Mouse (Mus musculus) brain, embryonic 14.5 days (tissue): Measurements from ENCODE around the gene Nln.

ENCODE experiments used
- CTCF ChIP-seq: fragments of 200-500 bp; IDR thresholded peaks from 2 replicates; pipeline ENCODE4 v1.5.1; 2012; ENCODE audit warnings: inconsistent platforms, mild to moderate bottlenecking, moderate library complexity, borderline replicate concordance; ENCODE audit not compliant: insufficient read depth, insufficient read length; ENCODE audit errors: extremely low read depth
- POLR2A ChIP-seq: fragments of 200-500 bp; IDR thresholded peaks from 2 replicates; pipeline ENCODE4 v1.6.1; 2012; ENCODE audit warnings: mild to moderate bottlenecking, inconsistent platforms, borderline replicate concordance; ENCODE audit not compliant: poor library complexity, insufficient read depth, insufficient read length, severe bottlenecking; ENCODE audit errors: extremely low read depth

DNA sequence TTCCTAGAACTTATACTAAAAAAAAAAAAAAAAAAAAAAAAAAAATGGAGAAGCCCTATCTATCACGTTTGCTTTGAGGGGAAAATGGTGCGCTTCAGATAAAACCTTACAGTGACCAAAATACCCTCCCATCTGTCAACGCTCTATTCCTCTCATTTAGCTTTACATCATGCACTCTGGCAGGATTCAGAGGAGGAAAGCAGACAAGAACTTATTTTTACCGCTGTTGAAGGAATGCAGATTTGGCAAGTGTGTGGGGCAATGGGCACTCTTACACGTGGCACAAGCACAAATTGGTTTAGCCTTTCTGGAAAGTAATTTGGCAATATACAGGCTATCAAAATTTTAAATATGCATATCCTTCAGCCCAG is 115.3 kb downstream of the Nln start:
- no peak for TF ChIP-seq CTCF
- no peak for TF ChIP-seq POLR2A
